Mouse (Mus musculus): ENCODE measurements around the gene Sp2. TPM values are rescaled to one million over a fixed set of nuclear protein-coding genes. Genes with fewer than 3 reads are reported as not detected.

Sp2 gene
- polyA plus RNA-seq, 1 experiment from 2014 or later = 10.6 TPM

DNA sequence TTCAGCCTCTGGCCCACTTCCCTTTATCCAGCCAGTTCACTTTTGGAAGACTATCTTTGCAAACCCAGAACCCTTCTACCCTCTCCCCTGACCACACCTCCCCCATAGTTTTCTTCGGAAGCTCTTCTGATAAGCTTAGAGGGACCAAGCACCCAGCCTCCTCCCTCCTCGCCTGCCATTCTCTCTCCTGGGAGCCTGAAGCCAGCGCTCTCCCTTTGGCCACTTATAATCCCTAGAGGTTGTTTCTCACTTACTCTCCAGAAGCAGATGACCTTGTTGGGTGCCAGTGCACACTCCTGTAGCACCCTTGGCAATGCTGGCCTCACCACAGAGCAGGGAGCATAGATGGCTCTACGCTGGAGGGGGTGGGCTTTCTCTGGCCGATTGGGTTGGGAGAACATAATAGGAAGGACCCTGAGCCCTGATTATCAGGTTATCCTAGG, 13.5 kb downstream of the Sp2 start:
- Histone ChIP-seq H3K36me3 (ENCODE audit: insufficient read depth, low read length) (no peaks in the 10 kb centered on the region), H3K27me3 (replicated peaks; ENCODE audit: insufficient read depth, low read length) (no peaks in the 10 kb centered on the region), H3K4me3 (ENCODE audit: low read depth, low read length) (no peak overlapping the region), H3K9ac (replicated peaks; ENCODE audit: low read depth) (peak overlapping the region; percentile 12; the same call in 1 of the 2 replicates), H3K9me3 (ENCODE audit: low read length) (no peaks in the 10 kb centered on the region), H3K27ac (ENCODE audit: low read length) (peak overlapping the region; percentile 83), H3K4me2 (replicated peaks; ENCODE audit: low read depth, low read length) (0 out of 2 replicates have a peak overlapping the region, but pooled peaks have one; percentile 17), H3K4me1 (ENCODE audit: insufficient read depth, low read depth, low read length) (peaks cover 49% of the 10 kb centered on the region)
- TF ChIP-seq EP300 (IDR thresholded peaks at IDR 0.05) (no peak), CTCF (IDR thresholded peaks at IDR 0.05) (no peak)
- DNase-seq (ENCODE audit: low spot score) = no peak
- ATAC-seq = no peak
- 52% methylated on average over 5 of the region's 5 CpGs for WGBS

DNA sequence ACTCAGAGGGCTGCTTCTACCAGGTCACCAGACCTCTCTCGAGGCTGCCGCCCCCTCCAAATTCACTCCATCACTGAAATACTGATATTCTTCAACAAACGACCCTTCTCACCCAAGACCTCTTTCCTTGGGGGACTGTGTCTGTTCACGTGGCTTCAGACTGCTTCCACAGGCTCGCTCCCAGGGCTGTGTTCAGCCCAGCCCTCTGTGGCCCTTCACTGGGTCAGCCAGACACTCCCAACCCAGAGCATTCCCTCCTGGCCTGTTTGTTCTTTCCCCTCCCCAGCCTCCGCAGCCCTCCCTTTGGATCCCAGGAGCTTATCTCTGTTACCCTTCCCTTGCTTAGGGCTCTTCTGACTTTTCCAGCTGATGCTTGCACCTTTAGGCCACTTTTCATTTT, 14.3 kb downstream of the Sp2 start:
- Histone ChIP-seq H3K4me2 (replicated peaks; ENCODE audit: low read depth, low read length) (no peak overlapping the region), H3K4me1 (ENCODE audit: insufficient read depth, low read depth, low read length) (peaks cover 40% of the 10 kb centered on the region), H3K36me3 (ENCODE audit: insufficient read depth, low read length) (no peaks in the 10 kb centered on the region), H3K27ac (ENCODE audit: low read length) (peak overlapping the region; percentile 83), H3K9me3 (ENCODE audit: low read length) (no peaks in the 10 kb centered on the region), H3K4me3 (ENCODE audit: low read depth, low read length) (no peak overlapping the region), H3K27me3 (replicated peaks; ENCODE audit: insufficient read depth, low read length) (no peaks in the 10 kb centered on the region), H3K9ac (replicated peaks; ENCODE audit: low read depth) (no peak overlapping the region)
- no peak for DNase-seq (ENCODE audit: low spot score)
- 51% methylated on average over 6 of the region's 6 CpGs for WGBS
- TF ChIP-seq EP300 (IDR thresholded peaks at IDR 0.05) (no peak), CTCF (IDR thresholded peaks at IDR 0.05) (no peak)
- ATAC-seq = 0 out of 2 replicates have a peak, but pooled peaks have one; percentile 18

DNA sequence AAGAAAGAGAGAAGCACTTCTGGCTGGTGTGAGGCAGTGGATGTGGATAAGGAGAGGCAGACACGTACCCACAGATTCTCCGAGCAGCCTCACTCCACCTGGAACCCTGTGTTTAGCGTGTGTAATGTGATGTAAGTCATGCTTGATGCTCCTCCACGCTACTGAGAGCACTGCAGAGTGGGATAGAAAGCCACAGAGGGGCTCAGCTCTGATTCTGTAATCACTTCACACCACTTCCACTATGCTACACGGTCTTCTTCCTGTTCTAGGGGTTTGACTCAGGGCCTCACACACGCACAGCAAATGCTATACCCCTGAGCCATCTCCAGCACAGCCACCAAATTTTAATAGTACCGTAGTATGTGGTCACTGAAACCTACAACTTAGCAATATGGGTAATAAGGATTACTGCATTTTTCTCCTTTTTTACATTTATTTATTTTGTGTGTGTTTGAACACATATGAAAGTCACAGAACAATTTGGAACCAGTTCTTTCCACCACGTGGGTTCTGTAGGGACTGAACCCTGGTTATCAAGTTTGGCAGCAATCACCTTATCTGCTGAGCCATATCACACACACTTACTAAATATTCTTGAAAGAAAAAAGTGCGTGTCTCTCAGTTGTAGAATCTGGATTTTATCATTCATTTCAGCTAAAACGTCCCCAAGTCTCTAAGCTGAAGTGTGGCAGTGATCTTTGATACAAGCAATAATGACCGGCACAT, 15.1 kb downstream of the Sp2 start:
- H3K36me3 ChIP-seq (ENCODE audit: insufficient read depth, low read length) = no peaks in the 10 kb centered on the region
- TF ChIP-seq EP300 (IDR thresholded peaks at IDR 0.05) = no peak
- TF ChIP-seq CTCF (IDR thresholded peaks at IDR 0.05) = no peak
- ATAC-seq (no peak), DNase-seq (ENCODE audit: low spot score) (no peak)
- H3K4me1 ChIP-seq (ENCODE audit: insufficient read depth, low read depth, low read length) = peaks cover 40% of the 10 kb centered on the region
- no peak overlapping the region for H3K4me3 ChIP-seq (ENCODE audit: low read depth, low read length)
- peak overlapping the region; percentile 45 for H3K4me2 ChIP-seq (replicated peaks; ENCODE audit: low read depth, low read length)
- H3K27me3 ChIP-seq (replicated peaks; ENCODE audit: insufficient read depth, low read length) = no peaks in the 10 kb centered on the region
- H3K9me3 ChIP-seq (ENCODE audit: low read length) = no peaks in the 10 kb centered on the region
- WGBS = 47% methylated on average over 11 of the region's 11 CpGs
- peak overlapping the region; percentile 83 for H3K27ac ChIP-seq (ENCODE audit: low read length)
- 0 out of 2 replicates have a peak overlapping the region, but pooled peaks have one; percentile 5 for H3K9ac ChIP-seq (replicated peaks; ENCODE audit: low read depth)

DNA sequence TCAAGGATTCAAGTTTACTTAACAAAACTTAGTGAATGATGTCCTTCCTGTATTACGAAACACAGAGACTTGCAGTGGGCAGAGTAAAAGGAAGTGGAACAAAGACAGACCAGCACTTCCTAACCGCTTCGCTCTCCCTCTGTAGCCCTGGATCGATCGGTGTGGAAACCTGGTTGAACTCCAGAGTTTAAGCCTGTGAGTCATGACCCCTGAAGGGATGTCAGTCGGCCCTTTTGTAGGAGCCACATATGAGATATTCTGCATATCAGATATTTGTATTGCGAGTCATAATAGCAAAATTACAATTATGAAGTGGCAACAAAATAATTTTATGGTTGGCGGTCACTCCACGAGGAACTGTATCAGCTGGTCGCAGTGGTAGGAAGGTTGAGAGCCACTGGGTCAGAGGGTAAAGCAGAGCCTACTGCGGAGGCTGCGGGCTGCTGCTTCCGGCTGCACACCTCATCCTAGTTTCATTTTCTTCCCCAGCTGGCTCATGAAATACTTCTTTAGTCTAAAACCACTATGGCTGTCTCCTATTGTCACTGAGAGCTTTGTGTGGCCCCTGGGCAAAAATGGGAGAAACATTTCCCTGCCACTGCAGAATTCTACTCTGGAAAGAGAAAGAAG, 15.7 kb downstream of the Sp2 start:
- Histone ChIP-seq H3K4me3 (ENCODE audit: low read depth, low read length) (no peak overlapping the region), H3K9ac (replicated peaks; ENCODE audit: low read depth) (0 out of 2 replicates have a peak overlapping the region, but pooled peaks have one; percentile 5)
- 56% methylated on average over 13 of the region's 13 CpGs for WGBS

DNA sequence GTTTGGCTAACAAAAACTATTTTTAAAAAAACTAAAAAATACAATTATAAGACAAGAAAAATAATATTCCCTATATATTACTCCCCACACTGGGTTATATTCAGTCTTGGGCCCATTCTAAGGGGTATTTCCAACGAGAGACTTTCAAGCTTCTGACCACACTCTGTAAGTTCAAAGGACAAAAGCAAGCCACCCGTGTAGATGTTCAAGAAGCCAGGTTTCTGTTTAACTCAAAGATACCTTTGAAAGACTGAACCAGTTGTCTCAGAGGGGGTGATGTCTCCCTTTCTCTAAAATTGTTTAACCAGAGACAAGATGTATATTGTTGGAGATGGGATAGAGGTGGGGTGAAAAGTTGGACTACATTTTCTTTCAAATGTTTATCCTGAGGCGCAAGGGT, 16.6 kb downstream of the Sp2 start:
- no peak overlapping the region for H3K9ac ChIP-seq (replicated peaks; ENCODE audit: low read depth)
- no peaks in the 10 kb centered on the region for H3K9me3 ChIP-seq (ENCODE audit: low read length)
- ATAC-seq (no peak), DNase-seq (ENCODE audit: low spot score) (no peak)
- no peaks in the 10 kb centered on the region for H3K36me3 ChIP-seq (ENCODE audit: insufficient read depth, low read length)
- no peaks in the 10 kb centered on the region for H3K27me3 ChIP-seq (replicated peaks; ENCODE audit: insufficient read depth, low read length)
- H3K4me2 ChIP-seq (replicated peaks; ENCODE audit: low read depth, low read length) = no peak overlapping the region
- no peak overlapping the region for H3K4me3 ChIP-seq (ENCODE audit: low read depth, low read length)
- WGBS = 85% methylated on average over 3 of the region's 3 CpGs
- no peak for TF ChIP-seq CTCF (IDR thresholded peaks at IDR 0.05)
- no peak for TF ChIP-seq EP300 (IDR thresholded peaks at IDR 0.05)
- H3K27ac ChIP-seq (ENCODE audit: low read length) = no peak overlapping the region
- H3K4me1 ChIP-seq (ENCODE audit: insufficient read depth, low read depth, low read length) = peaks cover 40% of the 10 kb centered on the region

More for the DNA sequence above, 15.7 kb downstream of the Sp2 start:
- Histone ChIP-seq H3K9me3 (ENCODE audit: low read length) (no peaks in the 10 kb centered on the region), H3K4me2 (replicated peaks; ENCODE audit: low read depth, low read length) (peak overlapping the region; percentile 45), H3K4me1 (ENCODE audit: insufficient read depth, low read depth, low read length) (peaks cover 40% of the 10 kb centered on the region), H3K27ac (ENCODE audit: low read length) (peak overlapping the region; percentile 82), H3K27me3 (replicated peaks; ENCODE audit: insufficient read depth, low read length) (no peaks in the 10 kb centered on the region), H3K36me3 (ENCODE audit: insufficient read depth, low read length) (no peaks in the 10 kb centered on the region)
- DNase-seq (ENCODE audit: low spot score) = peak; percentile 85
- peak; percentile 39 for ATAC-seq
- 0 out of 2 replicates have a peak, but pooled peaks have one; percentile 11 for TF ChIP-seq EP300 (IDR thresholded peaks at IDR 0.05)
- TF ChIP-seq CTCF (IDR thresholded peaks at IDR 0.05) = no peak

DNA sequence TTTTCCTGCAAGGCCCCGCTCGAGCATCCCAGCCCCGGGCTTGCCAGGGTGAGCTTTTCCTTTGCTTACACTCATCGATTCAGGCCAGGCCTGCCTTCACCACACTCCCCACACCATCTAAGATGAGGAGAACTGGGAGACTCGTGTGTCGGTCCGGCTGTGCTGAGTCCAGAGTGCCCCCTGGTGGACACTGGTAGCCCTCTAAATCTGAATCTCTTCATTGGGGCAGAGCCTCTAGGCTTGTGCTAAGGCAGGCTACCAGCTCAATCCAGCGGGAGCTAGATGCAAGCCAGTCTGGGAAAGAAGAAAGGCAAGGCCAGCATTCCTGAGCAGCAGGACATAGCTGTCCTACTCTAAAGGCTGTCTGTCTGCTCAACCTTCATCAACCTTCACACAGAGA, 19.2 kb downstream of the Sp2 start:
- Histone ChIP-seq H3K36me3 (ENCODE audit: insufficient read depth, low read length) (peaks cover 20% of the 10 kb centered on the region; the same call in 1 of the 2 replicates), H3K9ac (replicated peaks; ENCODE audit: low read depth) (no peak overlapping the region), H3K4me1 (ENCODE audit: insufficient read depth, low read depth, low read length) (peaks cover 17% of the 10 kb centered on the region; the same call in 1 of the 2 replicates), H3K27ac (ENCODE audit: low read length) (no peak overlapping the region), H3K27me3 (replicated peaks; ENCODE audit: insufficient read depth, low read length) (no peaks in the 10 kb centered on the region), H3K4me2 (replicated peaks; ENCODE audit: low read depth, low read length) (no peak overlapping the region), H3K9me3 (ENCODE audit: low read length) (no peaks in the 10 kb centered on the region), H3K4me3 (ENCODE audit: low read depth, low read length) (no peak overlapping the region)
- ATAC-seq (peak; percentile 82), DNase-seq (ENCODE audit: low spot score) (peak; percentile 93)
- TF ChIP-seq CTCF (IDR thresholded peaks at IDR 0.05) (peak; percentile 95), EP300 (IDR thresholded peaks at IDR 0.05) (no peak)
- WGBS = 12% methylated on average over 8 of the region's 8 CpGs

Data from lung, postnatal 0 days (tissue).